Mouse (Mus musculus) embryonic facial prominence, embryonic 11.5 days (tissue): Measurements from ENCODE around the gene Mrps7. TPM values are rescaled to one million over a fixed set of nuclear protein-coding genes. Genes with fewer than 3 reads are reported as not detected.

Experiments
- ATAC-seq: fragments of 200-750 bp; cut with Nextera tagmentation; replicated peaks from 2 replicates; pipeline ENCODE4 v1.8.0; 2017; ENCODE audit warnings: low read depth; ENCODE audit not compliant: insufficient number of reproducible peaks, low FRiP score, low TSS enrichment
- DNase-seq: peaks from one replicate; pipeline ENCODE4 v3.0.0-alpha.2; 2015; ENCODE audit warnings: low spot score
- H3K27ac ChIP-seq: fragments of 300-500 bp; sonication (generic); replicated peaks from 2 replicates; pipeline ENCODE4 v1.5.1; 2014; ENCODE audit warnings: mild to moderate bottlenecking, low read depth, low read length, control low read depth
- H3K27me3 ChIP-seq: fragments of 300-500 bp; sonication (generic); 2 replicates; pipeline ENCODE4 v1.6.1; 2014; ENCODE audit warnings: mild to moderate bottlenecking, low read length, moderate library complexity, mixed read lengths; ENCODE audit not compliant: control insufficient read depth, insufficient read depth
- H3K36me3 ChIP-seq: fragments of 300-500 bp; sonication (generic); replicated peaks from 2 replicates; pipeline ENCODE4 v1.6.1; 2014; ENCODE audit warnings: low read depth, mild to moderate bottlenecking, low read length, moderate library complexity, mixed read lengths; ENCODE audit not compliant: control insufficient read depth, insufficient read depth
- H3K4me1 ChIP-seq: fragments of 300-500 bp; sonication (generic); 2 replicates; pipeline ENCODE4 v1.6.1; 2014; ENCODE audit warnings: low read length, mixed read lengths; ENCODE audit not compliant: control insufficient read depth, insufficient read depth
- H3K4me2 ChIP-seq: fragments of 300-500 bp; sonication (generic); 2 replicates; pipeline ENCODE4 v1.6.1; 2014; ENCODE audit warnings: low read depth, mild to moderate bottlenecking, control low read depth, low read length, moderate library complexity
- H3K4me3 ChIP-seq: fragments of 300-500 bp; sonication (generic); 2 replicates; pipeline ENCODE4 v1.5.1; 2014; ENCODE audit warnings: low read depth, low read length, control low read depth
- H3K9ac ChIP-seq: fragments of 300-500 bp; sonication (generic); replicated peaks from 2 replicates; pipeline ENCODE4 v1.6.1; 2014; ENCODE audit warnings: mild to moderate bottlenecking, control low read depth, low read length
- H3K9me3 ChIP-seq: fragments of 300-500 bp; sonication (generic); replicated peaks from 2 replicates; pipeline ENCODE4 v1.6.1; 2016; ENCODE audit warnings: mild to moderate bottlenecking, low read length, inconsistent platforms, mixed read lengths; ENCODE audit not compliant: control insufficient read depth
- WGBS: fragments of 180-500 bp; shearing (Covaris S2); extraction: QIAGEN DNeasy Blood & Tissue Kit; methylation state at CpG from one replicate; pipeline ENCODE4 v1.1.7; 2014; 5-methylcytosine and 5-hydroxymethylcytosine counted together
- polyA plus RNA-seq: library from polyadenylated mRNA; unstranded; fragments of >200 nt; fragmentation: Nextera tagmentation; extraction: Ambion mirVana; gene quantifications from 2 replicates; pipeline ENCODE4 v1.2.1, GENCODE M21; 2014

Gene Mrps7
- polyA plus RNA-seq, 1 experiment from 2014 or later, result 110 TPM

- Histone ChIP-seq H3K4me2 (no peak overlapping the region), H3K4me3 (no peak overlapping the region), H3K36me3 (no peaks in the 10 kb centered on the region), H3K9me3 (no peaks in the 10 kb centered on the region), H3K27me3 (no peaks in the 10 kb centered on the region), H3K9ac (no peak overlapping the region), H3K4me1 (no peaks in the 10 kb centered on the region), H3K27ac (no peak overlapping the region)
- DNase-seq (no peak), ATAC-seq (no peak)
- WGBS, result 85% methylated on average over 3 of the region's 3 CpGs
Measured at GRCm38 (mm10) chr11:115651680-115652079, 48.0 kb downstream of the Mrps7 start.

- no peaks in the 10 kb centered on the region for H3K27me3 ChIP-seq
- no peaks in the 10 kb centered on the region for H3K36me3 ChIP-seq
- no peaks in the 10 kb centered on the region for H3K4me1 ChIP-seq
- DNase-seq, result no peak
- H3K4me2 ChIP-seq, result no peak overlapping the region
- H3K4me3 ChIP-seq, result no peak overlapping the region
- 90% methylated on average over 3 of the region's 3 CpGs for WGBS
- ATAC-seq, result no peak
- no peak overlapping the region for H3K27ac ChIP-seq
- H3K9ac ChIP-seq, result no peak overlapping the region
- no peaks in the 10 kb centered on the region for H3K9me3 ChIP-seq
Measured at GRCm38 (mm10) chr11:115653194-115653593, 49.5 kb downstream of the Mrps7 start.

- H3K36me3 ChIP-seq, result no peaks in the 10 kb centered on the region
- H3K27me3 ChIP-seq, result no peaks in the 10 kb centered on the region
- no peaks in the 10 kb centered on the region for H3K4me1 ChIP-seq
- H3K27ac ChIP-seq, result no peak overlapping the region
- 74% methylated on average over 2 of the region's 2 CpGs for WGBS
- DNase-seq (no peak), ATAC-seq (no peak)
- no peak overlapping the region for H3K4me3 ChIP-seq
- H3K4me2 ChIP-seq, result no peak overlapping the region
- no peaks in the 10 kb centered on the region for H3K9me3 ChIP-seq
- no peak overlapping the region for H3K9ac ChIP-seq
Measured at GRCm38 (mm10) chr11:115654128-115654527, 50.4 kb downstream of the Mrps7 start.

Other genes starting within 250 kb of the Mrps7 start
- 6.9 and 7.1 TPM in 2 replicates for gene Hid1, start 236.2 kb upstream of the Mrps7 start, polyA plus RNA-seq
- gene Cdr2l, start 222.0 kb upstream of the Mrps7 start, polyA plus RNA-seq, result 15.2 and 15.7 TPM in 2 replicates
- gene Mrpl58, start 200.2 kb upstream of the Mrps7 start, polyA plus RNA-seq, result 217 and 221 TPM in 2 replicates
- gene Atp5h, start 184.0 kb upstream of the Mrps7 start, polyA plus RNA-seq, result 893 and 931 TPM in 2 replicates
- 18.8 and 21.0 TPM in 2 replicates for gene Kctd2, start 183.8 kb upstream of the Mrps7 start, polyA plus RNA-seq
- not detected in 2 replicates for gene Trim80, start 163.4 kb upstream of the Mrps7 start, polyA plus RNA-seq
- 0.22 TPM in 1 of 2 replicates, not detected in the other for gene Slc16a5, start 141.5 kb upstream of the Mrps7 start, polyA plus RNA-seq
- 8.1 and 8.7 TPM in 2 replicates for gene Armc7, start 128.3 kb upstream of the Mrps7 start, polyA plus RNA-seq
- 67.4 and 70.7 TPM in 2 replicates for gene Nt5c, start 112.1 kb upstream of the Mrps7 start, polyA plus RNA-seq
- 654 and 692 TPM in 2 replicates for gene Jpt1, start 89.5 kb upstream of the Mrps7 start, polyA plus RNA-seq
- gene Sumo2, start 67.6 kb upstream of the Mrps7 start, polyA plus RNA-seq, result 1,638 and 1,712 TPM in 2 replicates
- gene Nup85, start 39.5 kb upstream of the Mrps7 start, polyA plus RNA-seq, result 204 and 210 TPM in 2 replicates
- gene Gga3, start 126 bp downstream of the Mrps7 start, polyA plus RNA-seq, result 13.6 and 17.0 TPM in 2 replicates
- gene Mif4gd, start 9.0 kb downstream of the Mrps7 start, polyA plus RNA-seq, result 15.8 and 18.2 TPM in 2 replicates
- 19.9 and 20.2 TPM in 2 replicates for gene Slc25a19, start 24.4 kb downstream of the Mrps7 start, polyA plus RNA-seq
- gene Grb2, start 104.7 kb downstream of the Mrps7 start, polyA plus RNA-seq, result 59.0 and 61.8 TPM in 2 replicates
- gene Tmem94, start 161.5 kb downstream of the Mrps7 start, polyA plus RNA-seq, result 10.3 and 14.6 TPM in 2 replicates
- gene Caskin2, start 209.7 kb downstream of the Mrps7 start, polyA plus RNA-seq, result 11.9 TPM in 2 replicates
- 19.8 and 22.2 TPM in 2 replicates for gene Tsen54, start 210.8 kb downstream of the Mrps7 start, polyA plus RNA-seq
- 4.9 and 7.5 TPM in 2 replicates for gene Llgl2, start 220.1 kb downstream of the Mrps7 start, polyA plus RNA-seq